Mouse (Mus musculus): ENCODE measurements at regions not wholly inside any gene's neighbourhood (a gene's known extent, or its start where the extent isn't known, plus 50 kb on each side); places are given as distances from the start of the nearest gene placed in this dataset.

DNA sequence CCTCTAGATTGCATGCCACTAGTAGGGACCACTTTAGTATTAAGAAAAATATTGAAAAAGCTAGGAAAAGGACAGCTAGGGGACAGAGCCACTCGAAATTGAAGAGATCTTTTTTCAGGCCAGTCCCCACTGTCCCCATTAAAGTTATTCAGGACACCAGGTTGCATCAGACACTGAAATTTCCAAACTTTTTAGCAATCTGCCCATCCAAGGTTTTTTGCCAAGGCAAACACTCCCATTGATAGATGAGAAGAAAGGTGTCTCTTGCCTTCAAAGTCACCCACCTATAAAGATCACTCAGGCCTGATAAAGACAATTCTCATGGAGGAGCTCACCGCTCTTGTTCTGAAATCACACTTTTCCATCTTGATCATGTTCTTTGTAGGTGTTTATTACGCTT, 552.1 kb upstream of the Gm19410 start:
- TF ChIP-seq SIN3A (IDR thresholded peaks at IDR 0.05; ENCODE audit: low read length) (no peak), E2F4 (IDR thresholded peaks at IDR 0.05; ENCODE audit: borderline replicate concordance, low read depth, low read length) (no peak), CTCF (IDR thresholded peaks at IDR 0.05 in 2 of 3, conservative IDR thresholded peaks at IDR 0.05 in 1 of 3; ENCODE audit: control insufficient read depth in 1 of 3, insufficient read depth in 1 of 3, low read depth in 2 of 3, low read length in 3 of 3, poor library complexity in 1 of 3, severe bottlenecking in 1 of 3) (no peak), MAX (IDR thresholded peaks at IDR 0.05; ENCODE audit: low read length) (no peak), POLR2A (IDR thresholded peaks at IDR 0.05; ENCODE audit: control insufficient read depth in 1 of 2, insufficient read depth in 1 of 2, low read depth in 1 of 2, low read length in 2 of 2, poor library complexity in 1 of 2) (no peak), EP300 (IDR thresholded peaks at IDR 0.05; ENCODE audit: low read depth in 1 of 2, low read length in 2 of 2) (no peak), RAD21 (IDR thresholded peaks at IDR 0.05; ENCODE audit: low read depth, low read length) (no peak)
